Mouse (Mus musculus): Measurements from ENCODE around the gene Zfp384. TPM values are rescaled to one million over a fixed set of nuclear protein-coding genes. Genes with fewer than 3 reads are reported as not detected.

Gene Zfp384
- polyA plus RNA-seq, 1 experiment from 2014 or later: 7.2 TPM

DNA sequence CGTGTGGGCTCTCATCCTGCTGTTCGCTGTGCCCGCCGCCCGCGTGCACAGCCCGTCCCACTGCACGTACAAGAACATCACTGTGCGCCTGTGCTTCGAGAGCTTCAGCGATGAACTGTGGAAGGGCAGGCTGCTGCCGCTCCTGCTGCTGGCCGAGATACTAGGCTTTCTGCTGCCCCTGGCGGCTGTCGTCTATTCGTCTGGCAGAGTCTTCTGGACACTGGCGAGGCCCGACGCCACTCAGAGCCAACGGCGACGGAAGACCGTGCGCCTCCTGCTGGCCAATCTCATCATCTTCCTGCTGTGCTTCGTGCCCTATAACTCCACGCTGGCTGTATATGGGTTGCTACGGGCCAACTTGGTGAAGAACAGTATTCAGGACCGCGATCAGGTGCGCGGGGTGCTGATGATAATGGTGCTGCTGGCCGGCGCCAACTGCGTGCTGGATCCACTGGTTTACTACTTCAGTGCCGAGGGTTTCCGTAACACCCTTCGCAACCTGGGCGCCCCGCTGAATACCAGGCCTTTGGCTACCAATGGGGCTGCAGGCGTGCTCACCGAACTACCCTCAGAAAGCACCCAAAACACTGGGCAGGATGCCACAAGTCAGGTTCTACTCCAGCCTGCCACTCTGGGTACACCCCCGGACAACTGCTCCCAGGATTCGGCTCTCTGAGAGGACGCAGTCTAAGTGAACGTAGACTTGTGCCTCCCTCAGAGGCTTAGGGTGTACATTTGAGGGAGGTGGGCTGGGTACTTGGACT lies 73.0 kb downstream of the Zfp384 start:
- Histone ChIP-seq H3K9me3 (ENCODE audit: control insufficient read depth, low read length) (no peaks in the 10 kb centered on the region), H3K27ac (replicated peaks in 1 of 2; ENCODE audit: control insufficient read depth in 1 of 2, insufficient read depth in 1 of 2, low read depth in 2 of 2, low read length in 2 of 2) (peak overlapping the region; percentile 32 to 66; a peak in 3 of 4 replicates)

DNA sequence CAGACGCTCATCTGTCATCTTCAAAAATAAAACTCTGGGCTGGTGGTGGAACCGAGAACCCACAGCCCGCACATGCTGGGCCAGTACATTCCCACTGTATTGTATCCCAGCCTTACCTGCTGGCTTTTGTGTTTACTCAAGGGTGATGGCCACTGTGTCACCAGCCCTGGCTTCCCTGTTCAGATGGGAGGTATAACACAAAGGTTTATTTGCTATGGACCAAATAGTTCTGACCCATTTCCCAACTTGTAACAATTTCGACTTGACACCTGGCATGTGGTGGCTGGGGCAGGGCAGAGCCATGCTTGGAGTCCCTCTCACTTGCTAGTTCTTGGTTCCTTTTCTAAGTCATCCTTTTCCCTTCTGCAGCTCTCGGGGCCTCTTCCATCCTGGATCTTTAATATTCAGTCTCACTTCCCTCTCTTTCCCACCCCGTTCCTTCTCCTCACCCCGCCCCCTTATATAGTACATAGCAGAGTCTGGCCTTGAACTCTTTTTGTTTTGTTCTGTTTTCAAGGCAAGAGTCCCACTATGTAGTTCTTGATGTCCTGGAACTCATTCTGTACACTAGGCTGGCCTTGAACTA lies 73.9 kb downstream of the Zfp384 start:
- 88% methylated on average over 7 of the region's 7 CpGs for WGBS

More for the DNA sequence above, 73.0 kb downstream of the Zfp384 start:
- Histone ChIP-seq H3K9ac (ENCODE audit: low read length) (peak overlapping the region; percentile 71), H3K4me2 (ENCODE audit: low read length) (peak overlapping the region; percentile 83), H3K4me3 (ENCODE audit: control insufficient read depth in 1 of 2, insufficient read depth in 1 of 2, low read depth in 1 of 2, low read length in 2 of 2) (peak overlapping the region; percentile 43 to 47), H3K27me3 (ENCODE audit: control insufficient read depth, insufficient read depth, low read length) (peaks cover 2% of the 10 kb centered on the region; the same call in 1 of the 2 replicates), H3K36me3 (ENCODE audit: control insufficient read depth, insufficient read depth, low read length) (no peaks in the 10 kb centered on the region), H3K4me1 (ENCODE audit: control insufficient read depth in 2 of 2, insufficient read depth in 2 of 2, low read length in 2 of 2) (peaks cover 0 to 3% of the 10 kb centered on the region in 2 experiments; a peak in 2 of 4 replicates)
- 22% methylated on average over 45 of the region's 45 CpGs for WGBS
- ATAC-seq (ENCODE audit: insufficient number of reproducible peaks, insufficient read depth, low FRiP score, low read depth): peak; percentile 90

GRCm38 (mm10) chr6:125084424-125084823 lies 75.5 kb downstream of the Zfp384 start:
- no peak overlapping the region for H3K4me2 ChIP-seq (ENCODE audit: low read length)
- no peaks in the 10 kb centered on the region for H3K9me3 ChIP-seq (ENCODE audit: control insufficient read depth, low read length)
- peaks cover 10 to 11% of the 10 kb centered on the region in 2 experiments for H3K4me1 ChIP-seq (ENCODE audit: control insufficient read depth in 2 of 2, insufficient read depth in 2 of 2, low read length in 2 of 2)
- H3K9ac ChIP-seq (ENCODE audit: low read length): no peak overlapping the region
- H3K36me3 ChIP-seq (ENCODE audit: control insufficient read depth, insufficient read depth, low read length): no peaks in the 10 kb centered on the region
- peaks cover 2% of the 10 kb centered on the region; the same call in 1 of the 2 replicates for H3K27me3 ChIP-seq (ENCODE audit: control insufficient read depth, insufficient read depth, low read length)
- 6% methylated on average over 4 of the region's 4 CpGs for WGBS
- no peak for ATAC-seq (ENCODE audit: insufficient number of reproducible peaks, insufficient read depth, low FRiP score, low read depth)
- no peak overlapping the region for H3K27ac ChIP-seq (replicated peaks in 1 of 2; ENCODE audit: control insufficient read depth in 1 of 2, insufficient read depth in 1 of 2, low read depth in 2 of 2, low read length in 2 of 2)
- H3K4me3 ChIP-seq (ENCODE audit: control insufficient read depth in 1 of 2, insufficient read depth in 1 of 2, low read depth in 1 of 2, low read length in 2 of 2): no peak overlapping the region

More for the DNA sequence above, 73.9 kb downstream of the Zfp384 start:
- Histone ChIP-seq H3K4me2 (ENCODE audit: low read length) (no peak overlapping the region), H3K27ac (replicated peaks in 1 of 2; ENCODE audit: control insufficient read depth in 1 of 2, insufficient read depth in 1 of 2, low read depth in 2 of 2, low read length in 2 of 2) (no peak overlapping the region), H3K4me3 (ENCODE audit: control insufficient read depth in 1 of 2, insufficient read depth in 1 of 2, low read depth in 1 of 2, low read length in 2 of 2) (no peak overlapping the region), H3K4me1 (ENCODE audit: control insufficient read depth in 2 of 2, insufficient read depth in 2 of 2, low read length in 2 of 2) (peaks cover 0 to 3% of the 10 kb centered on the region in 2 experiments; a peak in 2 of 4 replicates), H3K9me3 (ENCODE audit: control insufficient read depth, low read length) (no peaks in the 10 kb centered on the region), H3K36me3 (ENCODE audit: control insufficient read depth, insufficient read depth, low read length) (no peaks in the 10 kb centered on the region), H3K9ac (ENCODE audit: low read length) (no peak overlapping the region), H3K27me3 (ENCODE audit: control insufficient read depth, insufficient read depth, low read length) (peaks cover 2% of the 10 kb centered on the region; the same call in 1 of the 2 replicates)
- ATAC-seq (ENCODE audit: insufficient number of reproducible peaks, insufficient read depth, low FRiP score, low read depth): no peak

Other genes with a start within 250 kb of the Zfp384 start
- 4.2 TPM in 2 replicates for gene Eno2, start 239.5 kb upstream of the Zfp384 start, polyA plus RNA-seq (2014; fragmentation: Nextera tagmentation; extraction: Ambion mirVana)
- gene Lrrc23, start 229.4 kb upstream of the Zfp384 start, polyA plus RNA-seq (2014; fragmentation: Nextera tagmentation; extraction: Ambion mirVana): not detected in 2 replicates
- gene Spsb2, start 200.5 kb upstream of the Zfp384 start, polyA plus RNA-seq (2014; fragmentation: Nextera tagmentation; extraction: Ambion mirVana): 4.0 and 5.7 TPM in 2 replicates
- gene Tpi1, start 194.8 kb upstream of the Zfp384 start, polyA plus RNA-seq (2014; fragmentation: Nextera tagmentation; extraction: Ambion mirVana): 1,486 and 1,545 TPM in 2 replicates
- 78.9 and 85.9 TPM in 2 replicates for gene Usp5, start 179.7 kb upstream of the Zfp384 start, polyA plus RNA-seq (2014; fragmentation: Nextera tagmentation; extraction: Ambion mirVana)
- 126 and 139 TPM in 2 replicates for gene Cdca3, start 179.6 kb upstream of the Zfp384 start, polyA plus RNA-seq (2014; fragmentation: Nextera tagmentation; extraction: Ambion mirVana)
- gene Gnb3, start 168.9 kb upstream of the Zfp384 start, polyA plus RNA-seq (2014; fragmentation: Nextera tagmentation; extraction: Ambion mirVana): 6.7 and 7.5 TPM in 2 replicates
- 18.7 and 20.5 TPM in 2 replicates for gene P3h3, start 151.4 kb upstream of the Zfp384 start, polyA plus RNA-seq (2014; fragmentation: Nextera tagmentation; extraction: Ambion mirVana)
- gene Gpr162, start 145.2 kb upstream of the Zfp384 start, polyA plus RNA-seq (2014; fragmentation: Nextera tagmentation; extraction: Ambion mirVana): 0.71 and 0.86 TPM in 2 replicates
- gene Cd4, start 120.9 kb upstream of the Zfp384 start, polyA plus RNA-seq (2014; fragmentation: Nextera tagmentation; extraction: Ambion mirVana): 0.16 TPM in 1 of 2 replicates, not detected in the other
- 1.00 and 1.1 TPM in 2 replicates for gene Lag3, start 97.4 kb upstream of the Zfp384 start, polyA plus RNA-seq (2014; fragmentation: Nextera tagmentation; extraction: Ambion mirVana)
- gene Ptms, start 89.0 kb upstream of the Zfp384 start, polyA plus RNA-seq (2014; fragmentation: Nextera tagmentation; extraction: Ambion mirVana): 238 and 251 TPM in 2 replicates
- gene Mlf2, start 77.8 kb upstream of the Zfp384 start, polyA plus RNA-seq (2014; fragmentation: Nextera tagmentation; extraction: Ambion mirVana): 364 and 365 TPM in 2 replicates
- gene Cops7a, start 43.6 kb upstream of the Zfp384 start, polyA plus RNA-seq (2014; fragmentation: Nextera tagmentation; extraction: Ambion mirVana): 128 and 135 TPM in 2 replicates
- 0.28 and 0.55 TPM in 2 replicates for gene Pianp, start 12.5 kb upstream of the Zfp384 start, polyA plus RNA-seq (2014; fragmentation: Nextera tagmentation; extraction: Ambion mirVana)
- gene Ing4, start 30.6 kb downstream of the Zfp384 start, polyA plus RNA-seq (2014; fragmentation: Nextera tagmentation; extraction: Ambion mirVana): 67.1 and 76.1 TPM in 2 replicates
- 5.4 and 6.5 TPM in 2 replicates for gene Acrbp, start 40.5 kb downstream of the Zfp384 start, polyA plus RNA-seq (2014; fragmentation: Nextera tagmentation; extraction: Ambion mirVana)
- 0.36 TPM in 1 of 2 replicates, not detected in the other for gene Lpar5, start 58.8 kb downstream of the Zfp384 start, polyA plus RNA-seq (2014; fragmentation: Nextera tagmentation; extraction: Ambion mirVana)
- gene Chd4, start 86.8 kb downstream of the Zfp384 start, polyA plus RNA-seq (2014; fragmentation: Nextera tagmentation; extraction: Ambion mirVana): 58.6 and 67.4 TPM in 2 replicates
- 35.3 and 36.6 TPM in 2 replicates for gene Nop2, start 122.8 kb downstream of the Zfp384 start, polyA plus RNA-seq (2014; fragmentation: Nextera tagmentation; extraction: Ambion mirVana)
- gene Iffo1, start 136.1 kb downstream of the Zfp384 start, polyA plus RNA-seq (2014; fragmentation: Nextera tagmentation; extraction: Ambion mirVana): 8.7 and 9.7 TPM in 2 replicates
- gene Gapdh, start 157.3 kb downstream of the Zfp384 start, polyA plus RNA-seq (2014; fragmentation: Nextera tagmentation; extraction: Ambion mirVana): 4,765 and 5,242 TPM in 2 replicates
- gene Ncapd2, start 182.6 kb downstream of the Zfp384 start, polyA plus RNA-seq (2014; fragmentation: Nextera tagmentation; extraction: Ambion mirVana): 66.0 and 67.5 TPM in 2 replicates
- 261 and 264 TPM in 2 replicates for gene Mrpl51, start 182.7 kb downstream of the Zfp384 start, polyA plus RNA-seq (2014; fragmentation: Nextera tagmentation; extraction: Ambion mirVana)
- gene Vamp1, start 206.4 kb downstream of the Zfp384 start, polyA plus RNA-seq (2014; fragmentation: Nextera tagmentation; extraction: Ambion mirVana): 2.6 and 2.7 TPM in 2 replicates
- 4.0 and 4.4 TPM in 2 replicates for gene Tapbpl, start 222.7 kb downstream of the Zfp384 start, polyA plus RNA-seq (2014; fragmentation: Nextera tagmentation; extraction: Ambion mirVana)
- gene Cd27, start 227.9 kb downstream of the Zfp384 start, polyA plus RNA-seq (2014; fragmentation: Nextera tagmentation; extraction: Ambion mirVana): 2.5 and 3.2 TPM in 2 replicates

Measured in heart, embryonic 14.5 days (tissue).